Mouse (Mus musculus) limb, embryonic 11.5 days (tissue): ENCODE data around the gene Nlrp6. TPM values are rescaled to one million over a fixed set of nuclear protein-coding genes. Genes with fewer than 3 reads are reported as not detected.

Experiments
- ATAC-seq: fragments of 200-750 bp; cut with Nextera tagmentation; 2 replicates; pipeline ENCODE4 v1.8.0; 2017; ENCODE audit warnings: low read depth; ENCODE audit not compliant: insufficient number of reproducible peaks, low FRiP score, low TSS enrichment
- DNase-seq: peaks from one replicate; pipeline ENCODE4 v3.0.0-alpha.2; 2015; ENCODE audit warnings: low spot score
- H3K27ac ChIP-seq: fragments of 300-500 bp; sonication (generic); replicated peaks from 2 replicates; pipeline ENCODE4 v1.5.1; 2014; ENCODE audit warnings: low read depth, mild to moderate bottlenecking, low read length
- H3K27me3 ChIP-seq: fragments of 300-500 bp; sonication (generic); 2 replicates; pipeline ENCODE4 v1.6.1; 2014; ENCODE audit warnings: mild to moderate bottlenecking, low read length, mixed read lengths; ENCODE audit not compliant: control insufficient read depth, insufficient read depth
- H3K36me3 ChIP-seq: fragments of 300-500 bp; sonication (generic); 2 replicates; pipeline ENCODE4 v1.6.1; 2014; ENCODE audit warnings: mild to moderate bottlenecking, low read length, moderate library complexity, mixed read lengths; ENCODE audit not compliant: control insufficient read depth, insufficient read depth
- H3K4me1 ChIP-seq: fragments of 300-500 bp; sonication (generic); 2 replicates; pipeline ENCODE4 v1.6.1; 2014; ENCODE audit warnings: low read length, mixed read lengths; ENCODE audit not compliant: control insufficient read depth, insufficient read depth
- H3K4me2 ChIP-seq: fragments of 300-500 bp; sonication (generic); 2 replicates; pipeline ENCODE4 v1.6.1; 2014; ENCODE audit warnings: low read depth, mild to moderate bottlenecking, moderate library complexity; ENCODE audit not compliant: severe bottlenecking
- H3K4me3 ChIP-seq: fragments of 300-500 bp; sonication (generic); 2 replicates; pipeline ENCODE4 v1.5.1; 2014; ENCODE audit warnings: low read depth, low read length
- H3K9ac ChIP-seq: fragments of 300-500 bp; sonication (generic); 2 replicates; pipeline ENCODE4 v1.6.1; 2014; ENCODE audit warnings: mild to moderate bottlenecking, low read length
- H3K9me3 ChIP-seq: fragments of 300-500 bp; sonication (generic); 2 replicates; pipeline ENCODE4 v1.6.1; 2016; ENCODE audit warnings: low read length; ENCODE audit not compliant: control insufficient read depth
- WGBS: fragments of 180-500 bp; shearing (Covaris S2); extraction: QIAGEN DNeasy Blood & Tissue Kit; methylation state at CpG from one replicate; pipeline ENCODE4 v1.1.7; 2014; 5-methylcytosine and 5-hydroxymethylcytosine counted together
- polyA plus RNA-seq: library from polyadenylated mRNA; unstranded; fragments of >200 nt; fragmentation: Nextera tagmentation; extraction: Ambion mirVana; gene quantifications from 2 replicates; pipeline ENCODE4 v1.2.1, GENCODE M21; 2014

Nlrp6 gene
- polyA plus RNA-seq = 0.26 TPM in 1 of 2 replicates, not detected in the other

- Histone ChIP-seq H3K27ac (no peak within 1 kb of the TSS), H3K4me3 (no peak within 1 kb of the TSS), H3K4me1 (0 out of 2 replicates have a peak, but pooled peaks cover 5% of the 10 kb centered on the region), H3K9ac (no peak within 1 kb of the TSS), H3K4me2 (no peak within 1 kb of the TSS), H3K36me3 (no peaks in the 10 kb centered on the region), H3K27me3 (peaks cover 52% of the 10 kb centered on the region), H3K9me3 (no peaks in the 10 kb centered on the region)
- ATAC-seq = no peak
- WGBS = 78% methylated on average over 8 of the region's 8 CpGs
- DNase-seq = no peak
Observed at GRCm38 (mm10) chr7:140920418-140921029, at the start of gene Nlrp6. Gene Nlrp6 (plus strand): TSS chr7:140920902.

DNA sequence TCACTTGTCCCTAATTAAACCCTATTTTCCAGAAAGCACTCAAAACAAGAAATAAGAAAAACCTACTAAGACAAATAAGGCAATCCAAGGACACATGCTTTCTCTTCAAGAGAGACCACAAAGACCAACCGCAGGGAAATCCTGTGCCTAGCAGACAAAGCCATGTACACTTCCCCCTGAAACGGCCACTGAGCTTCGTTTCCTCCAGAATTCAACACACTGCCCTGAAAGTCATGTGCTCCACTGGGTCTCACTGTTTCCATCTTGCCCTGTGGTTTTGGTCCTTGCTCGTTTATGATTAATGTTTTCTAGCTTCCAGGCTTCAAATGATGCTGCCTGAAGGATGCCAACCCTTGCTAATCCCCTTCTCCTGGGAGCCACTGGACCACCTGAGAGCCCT, 46.5 kb upstream of the Nlrp6 start:
- Histone ChIP-seq H3K4me3 (no peak overlapping the region), H3K27ac (no peak overlapping the region), H3K4me1 (no peaks in the 10 kb centered on the region), H3K4me2 (no peak overlapping the region), H3K9me3 (no peaks in the 10 kb centered on the region), H3K9ac (no peak overlapping the region), H3K36me3 (peaks cover 5% of the 10 kb centered on the region; the same call in 1 of the 2 replicates), H3K27me3 (no peaks in the 10 kb centered on the region)
- 89% methylated on average over 4 of the region's 4 CpGs for WGBS
- no peak for DNase-seq
- no peak for ATAC-seq

GRCm38 (mm10) chr7:140877364-140877763, 43.3 kb upstream of the Nlrp6 start:
- H3K9me3 ChIP-seq = no peaks in the 10 kb centered on the region
- no peaks in the 10 kb centered on the region for H3K4me1 ChIP-seq
- no peak overlapping the region for H3K9ac ChIP-seq
- no peak overlapping the region for H3K4me3 ChIP-seq
- no peak overlapping the region for H3K27ac ChIP-seq
- WGBS = 78% methylated on average over 6 of the region's 6 CpGs
- DNase-seq = no peak
- no peak overlapping the region for H3K4me2 ChIP-seq
- peaks cover 2% of the 10 kb centered on the region; the same call in 1 of the 2 replicates for H3K36me3 ChIP-seq
- H3K27me3 ChIP-seq = no peaks in the 10 kb centered on the region
- no peak for ATAC-seq

- ATAC-seq = no peak
- Histone ChIP-seq H3K4me2 (no peak overlapping the region), H3K9me3 (no peaks in the 10 kb centered on the region), H3K27me3 (no peaks in the 10 kb centered on the region), H3K4me1 (no peaks in the 10 kb centered on the region), H3K4me3 (no peak overlapping the region), H3K36me3 (peaks cover 7% of the 10 kb centered on the region), H3K27ac (no peak overlapping the region), H3K9ac (no peak overlapping the region)
- DNase-seq = no peak
- WGBS = 90% methylated on average over 7 of the region's 7 CpGs
Observed at GRCm38 (mm10) chr7:140879355-140879754, 41.3 kb upstream of the Nlrp6 start.

GRCm38 (mm10) chr7:140880419-140880818, 40.3 kb upstream of the Nlrp6 start:
- H3K9ac ChIP-seq = no peak overlapping the region
- ATAC-seq (no peak), DNase-seq (no peak)
- 85% methylated on average over 3 of the region's 3 CpGs for WGBS
- H3K9me3 ChIP-seq = no peaks in the 10 kb centered on the region
- H3K4me2 ChIP-seq = 0 out of 2 replicates have a peak overlapping the region, but pooled peaks have one; percentile 20
- H3K4me1 ChIP-seq = no peaks in the 10 kb centered on the region
- H3K36me3 ChIP-seq = peaks cover 7% of the 10 kb centered on the region
- no peaks in the 10 kb centered on the region for H3K27me3 ChIP-seq
- H3K4me3 ChIP-seq = no peak overlapping the region
- H3K27ac ChIP-seq = no peak overlapping the region

DNA sequence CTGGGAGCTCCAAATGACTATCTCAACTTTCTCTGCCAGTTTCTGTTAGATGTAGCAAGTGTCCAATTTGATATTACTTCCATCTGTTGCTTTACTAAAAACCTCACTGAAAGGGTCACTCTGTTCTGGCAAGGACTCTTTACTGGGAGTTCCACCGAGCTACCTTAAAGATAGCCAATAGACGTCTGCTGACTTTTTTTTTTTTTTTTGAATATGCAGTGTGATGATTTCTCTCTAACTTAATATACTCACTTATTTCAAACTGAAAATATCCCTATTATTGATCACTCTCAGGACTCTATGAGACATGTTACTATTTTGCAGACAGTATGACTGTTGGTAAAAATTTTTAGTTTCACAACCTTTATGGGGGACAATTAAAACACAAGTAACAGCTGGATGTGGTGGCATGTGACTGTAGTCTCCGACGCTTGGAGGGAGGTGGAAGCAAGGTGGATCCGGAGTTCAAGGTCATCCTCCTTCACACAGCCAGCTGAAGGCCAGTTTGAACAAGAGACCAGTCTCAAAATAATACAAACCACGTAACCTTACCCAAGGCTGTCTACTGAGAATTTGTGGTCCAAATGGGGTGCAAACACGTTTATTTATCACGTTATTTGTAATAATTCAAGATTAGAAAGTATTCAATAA, 39.7 kb upstream of the Nlrp6 start:
- Histone ChIP-seq H3K9ac (peak overlapping the region; percentile 65; the same call in 1 of the 2 replicates), H3K36me3 (peaks cover 5% of the 10 kb centered on the region), H3K4me3 (peak overlapping the region; percentile 94), H3K4me1 (no peaks in the 10 kb centered on the region), H3K9me3 (no peaks in the 10 kb centered on the region), H3K4me2 (peak overlapping the region; percentile 89), H3K27me3 (no peaks in the 10 kb centered on the region), H3K27ac (no peak overlapping the region)
- 30% methylated on average over 8 of the region's 8 CpGs for WGBS
- DNase-seq = no peak
- no peak for ATAC-seq

DNA sequence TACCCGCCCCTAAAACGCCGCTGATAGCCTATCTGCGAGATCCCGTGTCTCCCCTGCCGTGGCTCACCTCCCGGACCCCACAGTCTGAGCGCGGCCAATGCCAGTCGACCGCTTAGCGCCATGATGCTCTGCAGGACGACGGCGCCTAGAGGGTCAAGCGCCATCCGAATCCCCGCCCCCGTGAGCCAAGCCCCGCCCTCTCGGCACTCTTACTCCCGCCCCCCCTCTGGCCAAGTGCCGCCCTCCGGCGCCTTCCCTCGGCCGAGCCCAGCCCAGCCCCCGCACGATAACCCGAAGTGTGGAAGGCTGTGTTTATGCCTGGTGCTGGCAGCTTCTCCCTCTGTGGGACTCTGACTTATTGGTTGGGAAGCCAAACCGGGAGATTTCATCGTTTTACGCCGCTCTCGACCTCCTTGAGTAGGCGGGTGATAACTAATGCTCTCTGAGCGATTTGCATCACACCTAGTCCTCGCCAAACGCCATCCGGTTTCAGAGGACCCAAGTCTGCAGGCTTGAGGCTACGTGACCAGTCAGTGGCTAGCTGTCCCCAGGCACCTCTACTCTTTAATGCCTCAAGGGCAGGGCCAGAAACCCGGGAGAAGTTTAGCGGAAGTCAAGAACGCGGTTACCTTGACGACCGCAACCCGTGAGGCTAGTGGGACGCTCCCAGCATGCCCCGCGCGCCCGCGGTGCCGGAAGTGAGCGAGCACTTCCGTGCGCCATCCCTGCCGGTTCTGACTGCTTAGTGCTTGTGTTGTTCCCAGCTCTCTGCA, 38.8 kb upstream of the Nlrp6 start, which contains the start of the genes Psmd13 and Sirt3:
TSS of gene Psmd13 (plus strand) at position 273 of the 773 bp plus-strand sequence.
TSS of gene Sirt3 (minus strand) at position 614 of the 773 bp plus-strand sequence.
- Histone ChIP-seq H3K27me3 (no peaks in the 10 kb centered on the region), H3K4me2 (peak within 1 kb of the TSS; percentile 89), H3K36me3 (peaks cover 9% of the 10 kb centered on the region; the same call in 1 of the 2 replicates), H3K4me1 (no peaks in the 10 kb centered on the region), H3K9me3 (no peaks in the 10 kb centered on the region), H3K4me3 (peak within 1 kb of the TSS; percentile 94), H3K27ac (peak within 1 kb of the TSS; percentile 16; the same call in 1 of the 2 replicates), H3K9ac (peak within 1 kb of the TSS; percentile 75)
- 0% methylated on average over 59 of the region's 59 CpGs for WGBS
- DNase-seq (peak; percentile 95), ATAC-seq (peak; percentile 95)

DNA sequence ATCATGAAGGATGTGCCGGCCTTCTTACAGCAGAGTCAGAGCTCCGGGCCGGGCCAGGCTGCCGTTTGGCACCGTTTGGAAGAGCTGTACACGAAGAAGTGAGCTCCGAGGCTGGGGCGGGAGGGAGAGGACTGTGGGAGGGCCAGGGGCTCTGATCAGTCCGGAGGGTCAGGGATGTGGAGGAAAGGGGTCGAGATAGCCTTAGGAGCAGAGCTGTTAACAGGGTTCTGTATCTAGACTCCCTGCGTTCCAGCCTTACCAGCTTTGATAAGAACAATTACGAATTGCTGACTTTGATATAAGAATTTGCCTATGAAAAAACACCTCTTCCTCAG, 38.3 kb upstream of the Nlrp6 start:
- no peaks in the 10 kb centered on the region for H3K4me1 ChIP-seq
- no peaks in the 10 kb centered on the region for H3K9me3 ChIP-seq
- H3K4me3 ChIP-seq = peak overlapping the region; percentile 94
- H3K9ac ChIP-seq = peak overlapping the region; percentile 75
- H3K36me3 ChIP-seq = peaks cover 9% of the 10 kb centered on the region; the same call in 1 of the 2 replicates
- no peaks in the 10 kb centered on the region for H3K27me3 ChIP-seq
- ATAC-seq = peak; percentile 60
- no peak for DNase-seq
- peak overlapping the region; percentile 89 for H3K4me2 ChIP-seq
- WGBS = 0% methylated on average over 12 of the region's 12 CpGs
- H3K27ac ChIP-seq = 0 out of 2 replicates have a peak overlapping the region, but pooled peaks have one; percentile 16
